Mouse (Mus musculus) kidney, adult 2 months (tissue): ENCODE data around the gene Irf2. TPM values are rescaled to one million over a fixed set of nuclear protein-coding genes. Genes with fewer than 3 reads are reported as not detected.

Experiments
- DNase-seq: peaks from one replicate; pipeline ENCODE4 v3.0.0; 2021
- H3K27ac ChIP-seq: fragments of 200-500 bp; 2 replicates; pipeline ENCODE4 v1.5.1; 2012; ENCODE audit warnings: low read depth, low read length, control low read depth, inconsistent platforms; ENCODE audit not compliant: insufficient read depth
- H3K27me3 ChIP-seq: fragments of 200-500 bp; replicated peaks from 2 replicates; pipeline ENCODE4 v1.6.1; 2012; ENCODE audit warnings: mild to moderate bottlenecking, moderate library complexity, low read length, inconsistent platforms; ENCODE audit not compliant: control insufficient read depth, insufficient read depth
- H3K36me3 ChIP-seq: fragments of 200-500 bp; 2 replicates; pipeline ENCODE4 v1.6.1; 2012; ENCODE audit warnings: mild to moderate bottlenecking, moderate library complexity, low read length, inconsistent platforms; ENCODE audit not compliant: control insufficient read depth, insufficient read depth
- H3K4me1 ChIP-seq: fragments of 200-500 bp; 2 replicates; pipeline ENCODE4 v1.6.1; 2011; ENCODE audit warnings: low read length; ENCODE audit not compliant: control insufficient read depth, insufficient read depth
- H3K4me3 ChIP-seq: fragments of 200-500 bp; 2 replicates; pipeline ENCODE4 v1.5.1; 2011; ENCODE audit warnings: mild to moderate bottlenecking, low read depth, low read length, control low read depth; ENCODE audit not compliant: insufficient read depth
- CTCF ChIP-seq: fragments of 200-500 bp; conservative IDR thresholded peaks from 2 replicates; pipeline ENCODE4 v1.5.1; 2011; ENCODE audit warnings: low read depth, mild to moderate bottlenecking, control low read depth, low read length, moderate library complexity, mixed read lengths; ENCODE audit not compliant: insufficient read depth, insufficient read length
- POLR2A ChIP-seq: fragments of 200-500 bp; IDR thresholded peaks from one replicate; pipeline ENCODE4 v1.6.1; 2011; ENCODE audit warnings: low read depth, low read length, control low read depth
- WGBS: fragments of 180-500 bp; shearing (Covaris S2); methylation state at CpG from one replicate; pipeline ENCODE4 v1.1.7; 2018; 5-methylcytosine and 5-hydroxymethylcytosine counted together
- polyA plus RNA-seq: library from polyadenylated mRNA; depleted of rRNA; stranded (reverse); fragments of >200 nt; gene quantifications from 2 replicates; pipeline ENCODE4 v1.2.3, GENCODE M21; 2012

Irf2 gene
- polyA plus RNA-seq, 1 experiment, result 12.6 TPM

GRCm38 (mm10) chr8:46832399-46832798 is 92.9 kb downstream of the Irf2 start:
- no peak overlapping the region for H3K4me3 ChIP-seq

GRCm38 (mm10) chr8:46833763-46834162 is 94.2 kb downstream of the Irf2 start:
- H3K36me3 ChIP-seq, result no peaks in the 10 kb centered on the region; the same call in 1 of the 2 replicates
- H3K27ac ChIP-seq, result no peak overlapping the region
- peaks cover 44% of the 10 kb centered on the region for H3K4me1 ChIP-seq
- no peak for TF ChIP-seq POLR2A
- TF ChIP-seq CTCF, result no peak
- no peaks in the 10 kb centered on the region for H3K27me3 ChIP-seq
- 62% methylated on average over 4 of the region's 4 CpGs for WGBS
- H3K4me3 ChIP-seq, result no peak overlapping the region
- no peak for DNase-seq

More at GRCm38 (mm10) chr8:46832399-46832798, 92.9 kb downstream of the Irf2 start:
- TF ChIP-seq CTCF (no peak), POLR2A (no peak)
- Histone ChIP-seq H3K36me3 (no peaks in the 10 kb centered on the region), H3K4me1 (peaks cover 49% of the 10 kb centered on the region), H3K27ac (no peak overlapping the region), H3K27me3 (no peaks in the 10 kb centered on the region)
- 64% methylated on average over 3 of the region's 3 CpGs for WGBS
- DNase-seq, result no peak

- Histone ChIP-seq H3K27ac (no peak overlapping the region), H3K27me3 (no peaks in the 10 kb centered on the region), H3K4me1 (peaks cover 38% of the 10 kb centered on the region), H3K4me3 (no peak overlapping the region), H3K36me3 (no peaks in the 10 kb centered on the region; the same call in 1 of the 2 replicates)
- 88% methylated on average over 3 of the region's 3 CpGs for WGBS
- TF ChIP-seq CTCF (no peak), POLR2A (no peak)
- no peak for DNase-seq
These were observed 94.9 kb downstream of the Irf2 start for GRCm38 (mm10) chr8:46834440-46834839.

- peaks cover 24% of the 10 kb centered on the region for H3K4me1 ChIP-seq
- no peak for DNase-seq
- no peaks in the 10 kb centered on the region for H3K27me3 ChIP-seq
- no peak overlapping the region for H3K4me3 ChIP-seq
- H3K27ac ChIP-seq, result no peak overlapping the region
- H3K36me3 ChIP-seq, result peaks cover 2% of the 10 kb centered on the region; the same call in 1 of the 2 replicates
- no peak for TF ChIP-seq POLR2A
- no peak for TF ChIP-seq CTCF
- WGBS, result 89% methylated on average over 8 of the region's 8 CpGs
These were observed 96.6 kb downstream of the Irf2 start for GRCm38 (mm10) chr8:46836011-46836652.

GRCm38 (mm10) chr8:46836949-46837348 is 97.4 kb downstream of the Irf2 start:
- Histone ChIP-seq H3K4me1 (peaks cover 21% of the 10 kb centered on the region), H3K4me3 (no peak overlapping the region), H3K27me3 (no peaks in the 10 kb centered on the region), H3K27ac (no peak overlapping the region), H3K36me3 (peaks cover 2% of the 10 kb centered on the region; the same call in 1 of the 2 replicates)
- no peak for DNase-seq
- TF ChIP-seq CTCF, result no peak
- TF ChIP-seq POLR2A, result no peak
- WGBS, result 84% methylated on average over 5 of the region's 5 CpGs

GRCm38 (mm10) chr8:46838052-46838451 is 98.5 kb downstream of the Irf2 start:
- Histone ChIP-seq H3K36me3 (peaks cover 2% of the 10 kb centered on the region; the same call in 1 of the 2 replicates), H3K27me3 (no peaks in the 10 kb centered on the region), H3K4me1 (peaks cover 24% of the 10 kb centered on the region), H3K27ac (no peak overlapping the region), H3K4me3 (no peak overlapping the region)
- no peak for DNase-seq
- WGBS, result 72% methylated on average over 5 of the region's 5 CpGs
- TF ChIP-seq POLR2A (no peak), CTCF (no peak)

GRCm38 (mm10) chr8:46840390-46840789 is 100.9 kb downstream of the Irf2 start:
- Histone ChIP-seq H3K36me3 (peaks cover 2% of the 10 kb centered on the region; the same call in 1 of the 2 replicates), H3K4me1 (peaks cover 32% of the 10 kb centered on the region), H3K27me3 (no peaks in the 10 kb centered on the region), H3K27ac (no peak overlapping the region), H3K4me3 (no peak overlapping the region)
- DNase-seq, result no peak
- TF ChIP-seq POLR2A (no peak), CTCF (no peak)
- 73% methylated on average over 4 of the region's 4 CpGs for WGBS
